Mouse (Mus musculus) thymus, adult 2 months (tissue): Measurements from ENCODE around the gene Vmn1r189.

ENCODE experiments used
- CTCF ChIP-seq: fragments of 200-500 bp; IDR thresholded peaks from 2 replicates; pipeline ENCODE4 v1.5.1; 2012; ENCODE audit warnings: mild to moderate bottlenecking, control low read depth, low read length, moderate library complexity, borderline replicate concordance; ENCODE audit not compliant: control insufficient read depth, poor library complexity, insufficient read depth; ENCODE audit errors: extremely low read depth
- POLR2A ChIP-seq: fragments of 200-500 bp; IDR thresholded peaks from 2 replicates; pipeline ENCODE4 v1.6.1; 2012; ENCODE audit warnings: mild to moderate bottlenecking, low read length, control low read depth, moderate library complexity; ENCODE audit not compliant: control insufficient read depth, poor library complexity, insufficient read depth; ENCODE audit errors: extremely low read depth

- no peak for TF ChIP-seq POLR2A
- TF ChIP-seq CTCF, result no peak
Measured at GRCm38 (mm10) chr13:22051523-22051859, 54.1 kb downstream of the Vmn1r189 start.
